Mouse (Mus musculus): ENCODE results near the gene Clec4b2. TPM values are rescaled to one million over a fixed set of nuclear protein-coding genes. Genes with fewer than 3 reads are reported as not detected.
"Not testable (repeated sequence)": the region's sequence is repeated elsewhere in the genome, so short reads cannot be mapped to it uniquely, and the experiment has no call there.

Clec4b2 gene
- polyA plus RNA-seq, 1 experiment from 2014 or later: not detected

- Histone ChIP-seq H3K9ac (no peak within 1 kb of the TSS), H3K27me3 (no peaks in the 10 kb centered on the region), H3K27ac (no peak within 1 kb of the TSS), H3K36me3 (ENCODE audit: poor library complexity, severe bottlenecking) (no peaks in the 10 kb centered on the region), H3K4me3 (no peak within 1 kb of the TSS), H3K4me2 (no peak within 1 kb of the TSS), H3K9me3 (replicated peaks) (no peaks in the 10 kb centered on the region), H3K4me1 (no peaks in the 10 kb centered on the region)
- WGBS: 75% methylated on average over 3 of the region's 3 CpGs
- no peak for ATAC-seq
Measured at GRCm38 (mm10) chr6:123229644-123230043, 57.0 kb downstream of the Clec4b2 start, which contains the start of gene Clec4n. Gene Clec4n (plus strand): TSS chr6:123229843.

- Histone ChIP-seq H3K4me3 (no peak overlapping the region), H3K4me1 (no peaks in the 10 kb centered on the region), H3K36me3 (ENCODE audit: poor library complexity, severe bottlenecking) (no peaks in the 10 kb centered on the region), H3K27me3 (no peaks in the 10 kb centered on the region), H3K4me2 (no peak overlapping the region), H3K9me3 (replicated peaks) (no peaks in the 10 kb centered on the region), H3K9ac (no peak overlapping the region), H3K27ac (no peak overlapping the region)
- WGBS: 76% methylated on average over 2 of the region's 2 CpGs
- no peak for ATAC-seq
Measured at GRCm38 (mm10) chr6:123231149-123231548, 58.5 kb downstream of the Clec4b2 start.

- no peak overlapping the region for H3K4me3 ChIP-seq
Measured at GRCm38 (mm10) chr6:123237582-123237981, 64.9 kb downstream of the Clec4b2 start.

GRCm38 (mm10) chr6:123244201-123244600, 71.5 kb downstream of the Clec4b2 start:
- H3K9me3 ChIP-seq (replicated peaks): no peaks in the 10 kb centered on the region
- 87% methylated on average over 5 of the region's 5 CpGs for WGBS
- ATAC-seq: no peak
- no peak overlapping the region for H3K9ac ChIP-seq
- H3K27me3 ChIP-seq: no peaks in the 10 kb centered on the region
- H3K4me1 ChIP-seq: no peaks in the 10 kb centered on the region
- H3K4me3 ChIP-seq: no peak overlapping the region
- no peak overlapping the region for H3K27ac ChIP-seq
- H3K4me2 ChIP-seq: no peak overlapping the region
- no peaks in the 10 kb centered on the region for H3K36me3 ChIP-seq (ENCODE audit: poor library complexity, severe bottlenecking)

More at GRCm38 (mm10) chr6:123237582-123237981, 64.9 kb downstream of the Clec4b2 start:
- Histone ChIP-seq H3K9me3 (replicated peaks) (no peaks in the 10 kb centered on the region), H3K4me2 (no peak overlapping the region), H3K27ac (no peak overlapping the region), H3K27me3 (no peaks in the 10 kb centered on the region), H3K4me1 (no peaks in the 10 kb centered on the region), H3K36me3 (ENCODE audit: poor library complexity, severe bottlenecking) (no peaks in the 10 kb centered on the region), H3K9ac (no peak overlapping the region)
- ATAC-seq: no peak

- H3K4me3 ChIP-seq; H3K36me3 ChIP-seq (ENCODE audit: poor library complexity, severe bottlenecking); H3K9ac ChIP-seq; H3K4me2 ChIP-seq; H3K27me3 ChIP-seq; H3K9me3 ChIP-seq (replicated peaks); ATAC-seq; H3K4me1 ChIP-seq; H3K27ac ChIP-seq: not testable (repeated sequence)
- WGBS: 84% methylated on average over 2 of the region's 2 CpGs
Measured at GRCm38 (mm10) chr6:123248862-123249261, 76.2 kb downstream of the Clec4b2 start.

GRCm38 (mm10) chr6:123252735-123253134, 80.0 kb downstream of the Clec4b2 start:
- no peaks in the 10 kb centered on the region for H3K27me3 ChIP-seq
- H3K4me2 ChIP-seq: no peak overlapping the region
- H3K36me3 ChIP-seq (ENCODE audit: poor library complexity, severe bottlenecking): no peaks in the 10 kb centered on the region
- ATAC-seq: no peak
- no peaks in the 10 kb centered on the region for H3K4me1 ChIP-seq
- no peak overlapping the region for H3K4me3 ChIP-seq
- H3K27ac ChIP-seq: no peak overlapping the region
- H3K9me3 ChIP-seq (replicated peaks): no peaks in the 10 kb centered on the region
- no peak overlapping the region for H3K9ac ChIP-seq

Other genes with a start within 250 kb of the Clec4b2 start
- 0.58 TPM in 1 of 2 replicates, not detected in the other for gene Clec4a3, start 220.4 kb upstream of the Clec4b2 start, polyA plus RNA-seq (2015; fragmentation: Nextera tagmentation; extraction: Ambion mirVana)
- gene Clec4a4, start 182.5 kb upstream of the Clec4b2 start, polyA plus RNA-seq (2015; fragmentation: Nextera tagmentation; extraction: Ambion mirVana): not detected in 2 replicates
- not detected in 2 replicates for gene Clec4b1, start 122.9 kb upstream of the Clec4b2 start, polyA plus RNA-seq (2015; fragmentation: Nextera tagmentation; extraction: Ambion mirVana)
- gene Clec4a2, start 66.5 kb upstream of the Clec4b2 start, polyA plus RNA-seq (2015; fragmentation: Nextera tagmentation; extraction: Ambion mirVana): 0.31 and 0.93 TPM in 2 replicates
- gene Clec4n, start 57.0 kb downstream of the Clec4b2 start, polyA plus RNA-seq (2015; fragmentation: Nextera tagmentation; extraction: Ambion mirVana): 0.22 and 0.53 TPM in 2 replicates
- gene Clec4d, start 89.2 kb downstream of the Clec4b2 start, polyA plus RNA-seq (2015; fragmentation: Nextera tagmentation; extraction: Ambion mirVana): not detected in 2 replicates
- gene Clec4e, start 117.0 kb downstream of the Clec4b2 start, polyA plus RNA-seq (2015; fragmentation: Nextera tagmentation; extraction: Ambion mirVana): not detected in 2 replicates
- not detected in 2 replicates for gene Vmn2r19, start 135.4 kb downstream of the Clec4b2 start, polyA plus RNA-seq (2015; fragmentation: Nextera tagmentation; extraction: Ambion mirVana)
- not detected in 2 replicates for gene Vmn2r20, start 245.2 kb downstream of the Clec4b2 start, polyA plus RNA-seq (2015; fragmentation: Nextera tagmentation; extraction: Ambion mirVana)

Measured in forebrain, embryonic 13.5 days (tissue).